Mouse (Mus musculus) liver, embryonic 14.5 days (tissue): ENCODE data around the gene Tmem199.

ENCODE experiments used
- CTCF ChIP-seq: IDR thresholded peaks from 2 replicates; pipeline ENCODE4 v1.5.1; 2016; ENCODE audit warnings: antibody characterized with exemption, low read depth, control low read depth
- EP300 ChIP-seq: IDR thresholded peaks from 2 replicates; pipeline ENCODE4 v1.6.1; 2016; ENCODE audit warnings: antibody characterized with exemption, low read depth

GRCm38 (mm10) chr11:78490781-78491241 is 21.2 kb downstream of the Tmem199 start:
- peak; percentile 31; the same call in 1 of the 2 replicates for TF ChIP-seq CTCF
- no peak for TF ChIP-seq EP300
